Mouse (Mus musculus) liver, embryonic 14.5 days (tissue): ENCODE results near the gene Proz. TPM values are rescaled to one million over a fixed set of nuclear protein-coding genes. Genes with fewer than 3 reads are reported as not detected.

ENCODE experiments used
- ATAC-seq: fragments of 200-750 bp; cut with Nextera tagmentation; 2 replicates; pipeline ENCODE4 v1.8.0; 2017; ENCODE audit warnings: moderate number of reproducible peaks, mild to moderate bottlenecking, moderate library complexity; ENCODE audit not compliant: insufficient read depth
- DNase-seq, 3 experiments: peaks; one replicate each; pipeline ENCODE4 v3.0.0-alpha.2; 2012 to 2013; ENCODE audit warnings: low read depth in 3 of 3, low spot score in 3 of 3
- H3K27ac ChIP-seq: fragments of 300-500 bp; sonication (generic); 2 replicates; pipeline ENCODE4 v1.5.1; 2014; ENCODE audit warnings: moderate library complexity, mild to moderate bottlenecking, control low read depth, inconsistent platforms
- H3K27me3 ChIP-seq: fragments of 300-500 bp; sonication (generic); 2 replicates; pipeline ENCODE4 v1.6.1; 2014; ENCODE audit warnings: mild to moderate bottlenecking, low read length, moderate library complexity; ENCODE audit not compliant: control insufficient read depth, insufficient read depth
- H3K36me3 ChIP-seq: fragments of 300-500 bp; sonication (generic); replicated peaks from 2 replicates; pipeline ENCODE4 v1.6.1; 2014; ENCODE audit warnings: low read depth; ENCODE audit not compliant: control insufficient read depth, insufficient read depth
- H3K4me1 ChIP-seq, 2 experiments: fragments of 200-500 bp in 1 of 2; fragments of 300-500 bp in 1 of 2; sonication (generic) in 1 of 2; replicated peaks; 2 replicates each; pipeline ENCODE4 v1.6.1; 2012 to 2014; ENCODE audit warnings: antibody characterized with exemption in 1 of 2, inconsistent platforms in 1 of 2, low read length in 1 of 2; ENCODE audit not compliant: control insufficient read depth in 2 of 2, insufficient read depth in 2 of 2
- H3K4me2 ChIP-seq: fragments of 300-500 bp; sonication (generic); 2 replicates; pipeline ENCODE4 v1.6.1; 2014; ENCODE audit warnings: low read depth, mild to moderate bottlenecking, control low read depth, moderate library complexity
- H3K4me3 ChIP-seq, 2 experiments: fragments of 200-500 bp in 1 of 2; fragments of 300-500 bp in 1 of 2; sonication (generic) in 1 of 2; 2 replicates each; pipeline ENCODE4 v1.5.1; 2012 to 2014; ENCODE audit warnings: low read depth in 2 of 2, low read length in 2 of 2, mild to moderate bottlenecking in 2 of 2, control low read depth in 1 of 2, inconsistent platforms in 1 of 2, moderate library complexity in 1 of 2; ENCODE audit not compliant: insufficient read depth in 1 of 2
- H3K9ac ChIP-seq: fragments of 300-500 bp; sonication (generic); replicated peaks from 2 replicates; pipeline ENCODE4 v1.6.1; 2014; ENCODE audit warnings: mild to moderate bottlenecking, control low read depth, moderate library complexity
- H3K9me3 ChIP-seq: fragments of 300-500 bp; sonication (generic); 2 replicates; pipeline ENCODE4 v1.6.1; 2016; ENCODE audit warnings: low read length, mixed read lengths; ENCODE audit not compliant: control insufficient read depth
- CTCF ChIP-seq: IDR thresholded peaks from 2 replicates; pipeline ENCODE4 v1.5.1; 2016; ENCODE audit warnings: antibody characterized with exemption, low read depth, control low read depth
- EP300 ChIP-seq: IDR thresholded peaks from 2 replicates; pipeline ENCODE4 v1.6.1; 2016; ENCODE audit warnings: antibody characterized with exemption, low read depth
- WGBS: fragments of 180-500 bp; shearing (Covaris S2); extraction: QIAGEN DNeasy Blood & Tissue Kit; methylation state at CpG from one replicate; pipeline ENCODE4 v1.1.7; 2014; ENCODE audit not compliant: insufficient replicate concordance; 5-methylcytosine and 5-hydroxymethylcytosine counted together
- polyA plus RNA-seq, 2 experiments: library from polyadenylated mRNA; depleted of rRNA in 1 of 2; stranded (reverse) in 1 of 2; unstranded in 1 of 2; fragments of >200 nt; fragmentation: Nextera tagmentation in 1 of 2; extraction: Ambion mirVana in 1 of 2; gene quantifications; 2 replicates each; pipeline versions ENCODE4 v1.2.1 to v1.2.3; 2012 to 2014

Proz gene
- polyA plus RNA-seq, 2 experiments = 24.6 to 30.2 TPM

GRCm38 (mm10) chr8:13109416-13109960, 48.8 kb downstream of the Proz start:
- no peaks in the 10 kb centered on the region for H3K9me3 ChIP-seq
- no peak for DNase-seq
- H3K4me1 ChIP-seq = peaks cover 29 to 31% of the 10 kb centered on the region in 2 experiments
- no peaks in the 10 kb centered on the region for H3K27me3 ChIP-seq
- H3K27ac ChIP-seq = peak overlapping the region; percentile 92
- H3K4me3 ChIP-seq = peak overlapping the region in 1 of 2 experiments; percentile 95; a peak in 2 of 4 replicates
- WGBS = 50% methylated on average over 1 of the region's 1 CpGs
- no peak overlapping the region; the same call in 1 of the 2 replicates for H3K9ac ChIP-seq
- no peak for ATAC-seq
- H3K36me3 ChIP-seq = peaks cover 12% of the 10 kb centered on the region
- TF ChIP-seq CTCF = no peak
- TF ChIP-seq EP300 = no peak
- H3K4me2 ChIP-seq = peak overlapping the region; percentile 80

- TF ChIP-seq EP300 (no peak), CTCF (no peak)
- H3K27me3 ChIP-seq = no peaks in the 10 kb centered on the region
- H3K4me1 ChIP-seq = peaks cover 29 to 30% of the 10 kb centered on the region in 2 experiments
- no peak overlapping the region for H3K27ac ChIP-seq
- no peak overlapping the region for H3K9ac ChIP-seq
- no peak overlapping the region for H3K4me2 ChIP-seq
- peaks cover 19% of the 10 kb centered on the region for H3K36me3 ChIP-seq
- WGBS = 85% methylated on average over 11 of the region's 11 CpGs
- ATAC-seq = no peak
- H3K9me3 ChIP-seq = no peaks in the 10 kb centered on the region
- no peak for DNase-seq
- H3K4me3 ChIP-seq = no peak overlapping the region
Measured at GRCm38 (mm10) chr8:13111917-13112316, 51.2 kb downstream of the Proz start.

- Histone ChIP-seq H3K27ac (no peak overlapping the region), H3K9ac (no peak overlapping the region), H3K4me1 (peaks cover 19 to 20% of the 10 kb centered on the region in 2 experiments), H3K4me3 (no peak overlapping the region), H3K4me2 (no peak overlapping the region), H3K36me3 (peaks cover 27% of the 10 kb centered on the region), H3K9me3 (no peaks in the 10 kb centered on the region), H3K27me3 (no peaks in the 10 kb centered on the region)
- TF ChIP-seq EP300 (no peak), CTCF (no peak)
- 61% methylated on average over 4 of the region's 4 CpGs for WGBS
- DNase-seq (no peak), ATAC-seq (no peak)
Measured at GRCm38 (mm10) chr8:13113232-13113631, 52.5 kb downstream of the Proz start.

GRCm38 (mm10) chr8:13117096-13117495, 56.4 kb downstream of the Proz start:
- H3K36me3 ChIP-seq = peaks cover 35% of the 10 kb centered on the region
- no peak for ATAC-seq
- no peak overlapping the region for H3K4me3 ChIP-seq
- H3K9ac ChIP-seq = no peak overlapping the region
- no peak for TF ChIP-seq CTCF
- no peak for TF ChIP-seq EP300
- H3K27ac ChIP-seq = no peak overlapping the region
- no peak for DNase-seq
- H3K4me2 ChIP-seq = no peak overlapping the region
- no peaks in the 10 kb centered on the region for H3K9me3 ChIP-seq
- H3K27me3 ChIP-seq = no peaks in the 10 kb centered on the region
- peaks cover 13 to 26% of the 10 kb centered on the region in 2 experiments for H3K4me1 ChIP-seq
- WGBS = 79% methylated on average over 2 of the region's 2 CpGs

- no peaks in the 10 kb centered on the region for H3K9me3 ChIP-seq
- TF ChIP-seq CTCF = no peak
- no peak for TF ChIP-seq EP300
- DNase-seq (no peak), ATAC-seq (no peak)
- no peak overlapping the region for H3K9ac ChIP-seq
- H3K4me2 ChIP-seq = no peak overlapping the region
- no peak overlapping the region for H3K4me3 ChIP-seq
- H3K27ac ChIP-seq = no peak overlapping the region
- peaks cover 24 to 38% of the 10 kb centered on the region in 2 experiments for H3K4me1 ChIP-seq
- 81% methylated on average over 3 of the region's 3 CpGs for WGBS
- H3K27me3 ChIP-seq = no peaks in the 10 kb centered on the region
- H3K36me3 ChIP-seq = peaks cover 40% of the 10 kb centered on the region
Measured at GRCm38 (mm10) chr8:13118516-13118915, 57.8 kb downstream of the Proz start.
